Mouse (Mus musculus) heart, embryonic 16.5 days (tissue): Measurements from ENCODE around the gene Plxna2. TPM values are rescaled to one million over a fixed set of nuclear protein-coding genes. Genes with fewer than 3 reads are reported as not detected.
A peak's percentile ranks its signal among the peaks of the same experiment; 100 is the strongest.

Source experiments
- ATAC-seq: fragments of 200-750 bp; cut with Nextera tagmentation; replicated peaks from 2 replicates; pipeline ENCODE4 v1.8.0; 2017; ENCODE audit warnings: moderate number of reproducible peaks; ENCODE audit not compliant: insufficient read depth, low FRiP score; ENCODE audit errors: extremely low read depth
- H3K27ac ChIP-seq: fragments of 300-500 bp; sonication (generic); 2 replicates; pipeline ENCODE4 v1.5.1; 2014; ENCODE audit warnings: mild to moderate bottlenecking, low read length, control low read depth, moderate library complexity
- H3K27me3 ChIP-seq: fragments of 300-500 bp; sonication (generic); 2 replicates; pipeline ENCODE4 v1.6.1; 2014; ENCODE audit warnings: low read length, mixed read lengths; ENCODE audit not compliant: control insufficient read depth, insufficient read depth
- H3K36me3 ChIP-seq: fragments of 300-500 bp; sonication (generic); 2 replicates; pipeline ENCODE4 v1.6.1; 2014; ENCODE audit not compliant: control insufficient read depth, insufficient read depth
- H3K4me1 ChIP-seq: fragments of 300-500 bp; sonication (generic); 2 replicates; pipeline ENCODE4 v1.6.1; 2014; ENCODE audit warnings: low read length, mixed read lengths; ENCODE audit not compliant: control insufficient read depth, insufficient read depth
- H3K4me2 ChIP-seq: fragments of 300-500 bp; sonication (generic); 2 replicates; pipeline ENCODE4 v1.6.1; 2014; ENCODE audit warnings: low read depth, mild to moderate bottlenecking, control low read depth, low read length
- H3K4me3 ChIP-seq: fragments of 300-500 bp; sonication (generic); 2 replicates; pipeline ENCODE4 v1.5.1; 2014; ENCODE audit warnings: mild to moderate bottlenecking, control low read depth, low read length
- H3K9ac ChIP-seq: fragments of 300-500 bp; sonication (generic); 2 replicates; pipeline ENCODE4 v1.6.1; 2014; ENCODE audit warnings: low read length, control low read depth
- H3K9me3 ChIP-seq: fragments of 300-500 bp; sonication (generic); replicated peaks from 2 replicates; pipeline ENCODE4 v1.6.1; 2016; ENCODE audit warnings: low read length; ENCODE audit not compliant: control insufficient read depth
- WGBS: fragments of 180-500 bp; shearing (Covaris S2); extraction: QIAGEN DNeasy Blood & Tissue Kit; methylation state at CpG from one replicate; pipeline ENCODE4 v1.1.7; 2014; 5-methylcytosine and 5-hydroxymethylcytosine counted together
- polyA plus RNA-seq: library from polyadenylated mRNA; unstranded; fragments of >200 nt; fragmentation: Nextera tagmentation; extraction: Ambion mirVana; gene quantifications from 2 replicates; pipeline ENCODE4 v1.2.1, GENCODE M21; 2015

Gene Plxna2
- polyA plus RNA-seq, 1 experiment from 2014 or later: 5.2 TPM

GRCm38 (mm10) chr1:194620245-194620991 lies 2.4 kb downstream of the Plxna2 start:
- Histone ChIP-seq H3K27me3 (no peaks in the 10 kb centered on the region), H3K4me3 (peak overlapping the region; percentile 91), H3K4me1 (peaks cover 44% of the 10 kb centered on the region), H3K36me3 (no peaks in the 10 kb centered on the region), H3K9ac (peak overlapping the region; percentile 93), H3K27ac (peak overlapping the region; percentile 96), H3K4me2 (peak overlapping the region; percentile 92), H3K9me3 (no peaks in the 10 kb centered on the region)
- WGBS: under 1% methylated on average over 55 of the region's 56 CpGs
- peak; percentile 44 for ATAC-seq

DNA sequence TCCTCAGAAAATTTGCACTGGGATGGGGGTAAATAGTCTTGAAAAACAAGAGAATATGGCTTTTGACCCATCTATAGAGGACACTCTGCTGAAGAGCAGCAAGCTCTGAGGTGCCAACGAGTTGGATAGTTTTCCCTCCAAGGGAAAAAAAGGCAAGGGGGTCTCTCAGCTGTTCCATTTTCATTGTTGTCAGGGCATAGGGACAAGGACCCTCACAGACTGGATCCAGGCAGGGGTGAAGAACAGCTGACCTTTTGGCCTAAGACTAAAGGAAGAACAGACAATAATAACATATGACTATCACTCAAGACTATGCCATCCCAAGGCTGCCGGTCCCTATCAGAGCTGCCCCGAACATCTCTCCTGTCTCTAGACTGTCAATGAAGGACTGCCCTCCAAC lies 4.2 kb downstream of the Plxna2 start:
- 65% methylated on average over 3 of the region's 3 CpGs for WGBS
- peak overlapping the region; percentile 34; the same call in 1 of the 2 replicates for H3K27ac ChIP-seq
- no peaks in the 10 kb centered on the region for H3K27me3 ChIP-seq
- ATAC-seq: no peak
- H3K9me3 ChIP-seq: no peaks in the 10 kb centered on the region
- H3K9ac ChIP-seq: peak overlapping the region; percentile 49
- peak overlapping the region; percentile 91 for H3K4me3 ChIP-seq
- H3K4me2 ChIP-seq: peak overlapping the region; percentile 92
- peaks cover 58% of the 10 kb centered on the region for H3K4me1 ChIP-seq
- H3K36me3 ChIP-seq: no peaks in the 10 kb centered on the region

GRCm38 (mm10) chr1:194622677-194623076 lies 4.7 kb downstream of the Plxna2 start:
- no peak overlapping the region for H3K4me3 ChIP-seq
- 34% methylated on average over 2 of the region's 2 CpGs for WGBS
- no peak for ATAC-seq
- no peak overlapping the region; the same call in 1 of the 2 replicates for H3K9ac ChIP-seq
- no peaks in the 10 kb centered on the region for H3K27me3 ChIP-seq
- peak overlapping the region; percentile 34; the same call in 1 of the 2 replicates for H3K27ac ChIP-seq
- H3K36me3 ChIP-seq: no peaks in the 10 kb centered on the region
- peaks cover 63% of the 10 kb centered on the region for H3K4me1 ChIP-seq
- H3K9me3 ChIP-seq: no peaks in the 10 kb centered on the region
- peak overlapping the region; percentile 92 for H3K4me2 ChIP-seq

DNA sequence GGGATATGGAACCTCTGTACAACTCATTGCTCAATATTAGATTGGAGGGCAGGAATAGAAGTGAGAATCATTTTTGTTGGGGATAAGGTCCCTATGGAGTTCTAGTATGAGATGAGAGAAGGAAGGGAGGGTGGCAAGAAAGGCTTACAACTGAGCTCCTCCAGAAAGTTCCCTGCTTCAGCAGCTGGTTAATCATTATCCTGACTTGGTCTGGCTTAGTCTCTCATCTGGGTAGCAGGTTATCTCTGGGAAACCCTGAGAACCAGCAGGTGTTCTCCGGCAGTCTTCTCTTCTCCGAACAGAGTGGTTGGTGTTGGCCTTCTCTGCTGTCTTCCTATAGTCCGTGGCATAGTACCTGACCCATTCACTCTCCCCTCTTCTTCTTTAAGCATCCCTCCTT lies 5.6 kb downstream of the Plxna2 start:
- peaks cover 71% of the 10 kb centered on the region for H3K4me1 ChIP-seq

DNA sequence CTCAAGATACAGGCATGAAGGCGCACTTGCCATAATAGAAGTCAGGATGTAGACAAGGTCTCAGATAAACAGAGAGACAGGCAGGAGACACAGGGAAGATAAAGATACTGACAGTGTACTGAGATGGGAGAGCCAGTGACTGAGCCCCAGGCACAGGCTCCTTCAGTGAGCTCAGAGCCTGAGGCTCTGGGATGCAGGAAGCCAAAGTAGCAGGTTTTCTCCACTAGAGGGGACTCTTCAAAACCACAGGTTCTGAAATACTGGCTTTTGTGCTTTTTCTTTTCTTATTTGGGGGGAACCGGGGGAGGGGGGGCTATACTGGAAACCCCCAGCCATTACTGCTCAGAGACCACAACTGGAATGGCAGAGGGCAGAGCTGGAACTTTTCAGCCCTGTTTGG lies 6.4 kb downstream of the Plxna2 start:
- no peaks in the 10 kb centered on the region for H3K9me3 ChIP-seq
- 44% methylated on average over 2 of the region's 2 CpGs for WGBS
- 0 out of 2 replicates have a peak overlapping the region, but pooled peaks have one; percentile 17 for H3K9ac ChIP-seq
- no peak overlapping the region for H3K4me3 ChIP-seq
- ATAC-seq: no peak
- no peak overlapping the region for H3K27ac ChIP-seq
- no peaks in the 10 kb centered on the region for H3K27me3 ChIP-seq
- no peaks in the 10 kb centered on the region for H3K36me3 ChIP-seq
- H3K4me2 ChIP-seq: no peak overlapping the region
- H3K4me1 ChIP-seq: peaks cover 77% of the 10 kb centered on the region

More for the DNA sequence above, 5.6 kb downstream of the Plxna2 start:
- Histone ChIP-seq H3K4me3 (no peak overlapping the region), H3K27me3 (no peaks in the 10 kb centered on the region), H3K9me3 (no peaks in the 10 kb centered on the region), H3K27ac (no peak overlapping the region), H3K9ac (no peak overlapping the region), H3K36me3 (no peaks in the 10 kb centered on the region), H3K4me2 (no peak overlapping the region)
- ATAC-seq: no peak
- WGBS: 93% methylated on average over 3 of the region's 3 CpGs

DNA sequence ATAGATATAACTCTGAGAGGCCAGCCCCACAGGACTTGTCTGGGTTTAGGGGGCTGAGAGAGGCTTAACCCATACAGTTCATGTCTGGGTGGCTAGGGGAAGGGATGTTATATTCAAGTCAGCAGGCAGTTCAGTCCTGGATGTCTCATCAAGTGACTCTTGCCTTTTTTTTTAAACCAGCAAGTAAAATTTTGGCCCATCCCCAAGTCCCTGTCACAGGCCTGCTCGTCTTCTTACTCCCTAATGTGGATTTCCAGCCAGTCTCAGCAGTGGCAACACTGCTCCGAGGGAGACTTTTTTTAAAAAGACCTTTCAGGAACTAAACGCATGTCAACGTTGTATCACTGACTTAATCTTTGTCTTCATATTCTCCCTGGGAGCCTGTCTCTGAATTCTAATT lies 7.0 kb downstream of the Plxna2 start:
- no peak overlapping the region for H3K27ac ChIP-seq
- no peak overlapping the region for H3K4me3 ChIP-seq
- 0 out of 2 replicates have a peak overlapping the region, but pooled peaks have one; percentile 17 for H3K9ac ChIP-seq
- no peaks in the 10 kb centered on the region for H3K36me3 ChIP-seq
- peaks cover 81% of the 10 kb centered on the region for H3K4me1 ChIP-seq
- no peaks in the 10 kb centered on the region for H3K9me3 ChIP-seq
- H3K4me2 ChIP-seq: no peak overlapping the region
- no peaks in the 10 kb centered on the region for H3K27me3 ChIP-seq
- 44% methylated on average over 4 of the region's 4 CpGs for WGBS
- no peak for ATAC-seq

DNA sequence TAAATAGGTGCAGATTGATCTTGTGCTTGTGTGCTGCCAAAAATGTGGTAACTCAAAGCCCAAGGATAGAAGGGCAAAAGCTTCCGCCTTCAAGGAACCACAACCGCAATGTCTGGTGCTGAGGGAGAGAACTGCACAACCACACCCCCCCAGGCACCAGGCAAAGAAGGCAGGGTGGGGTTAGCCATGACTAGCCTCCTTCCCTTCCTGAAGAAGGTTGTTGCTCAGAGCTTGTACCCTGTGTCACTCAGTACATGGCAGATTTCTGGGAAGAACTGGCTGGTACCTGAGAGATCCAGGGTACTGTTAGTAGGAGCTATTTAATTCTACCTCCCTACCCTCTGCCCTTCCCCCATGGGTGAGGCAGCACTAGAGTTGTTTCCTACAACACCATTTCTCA lies 8.1 kb downstream of the Plxna2 start:
- Histone ChIP-seq H3K4me1 (peaks cover 87% of the 10 kb centered on the region), H3K36me3 (no peaks in the 10 kb centered on the region), H3K4me3 (no peak overlapping the region), H3K9ac (no peak overlapping the region), H3K4me2 (no peak overlapping the region), H3K27me3 (no peaks in the 10 kb centered on the region), H3K9me3 (no peaks in the 10 kb centered on the region), H3K27ac (no peak overlapping the region)
- no peak for ATAC-seq
- 83% methylated on average over 2 of the region's 2 CpGs for WGBS

DNA sequence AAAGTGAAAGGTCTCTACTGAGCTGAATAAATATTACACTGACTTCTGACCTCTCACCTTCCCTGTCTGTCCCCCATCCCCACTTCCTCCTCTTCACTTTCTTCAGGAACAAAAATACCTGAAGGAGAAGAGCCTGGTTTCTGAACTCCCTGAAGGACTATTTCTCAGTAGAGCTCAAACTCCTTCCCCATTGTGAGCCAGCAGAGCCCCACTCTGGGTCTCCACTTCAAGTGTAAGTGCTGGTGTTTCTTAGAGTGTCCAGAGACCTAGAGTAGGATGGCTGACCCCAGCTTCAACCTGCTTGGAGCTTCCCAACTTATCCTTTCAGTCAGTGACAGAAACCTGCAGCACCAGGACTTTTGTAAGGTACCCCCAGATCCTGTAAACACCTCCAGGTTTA lies 9.3 kb downstream of the Plxna2 start:
- no peaks in the 10 kb centered on the region for H3K9me3 ChIP-seq
- H3K4me3 ChIP-seq: no peak overlapping the region
- ATAC-seq: no peak
- H3K27ac ChIP-seq: no peak overlapping the region
- H3K36me3 ChIP-seq: no peaks in the 10 kb centered on the region
- H3K4me2 ChIP-seq: no peak overlapping the region
- peaks cover 79% of the 10 kb centered on the region for H3K4me1 ChIP-seq
- no peak overlapping the region for H3K9ac ChIP-seq
- H3K27me3 ChIP-seq: no peaks in the 10 kb centered on the region

- Histone ChIP-seq H3K4me3 (no peak overlapping the region), H3K9me3 (no peaks in the 10 kb centered on the region), H3K27me3 (no peaks in the 10 kb centered on the region), H3K4me1 (peaks cover 72% of the 10 kb centered on the region), H3K9ac (0 out of 2 replicates have a peak overlapping the region, but pooled peaks have one; percentile 16), H3K4me2 (no peak overlapping the region), H3K36me3 (no peaks in the 10 kb centered on the region), H3K27ac (peak overlapping the region; percentile 24; the same call in 1 of the 2 replicates)
- no peak for ATAC-seq
- WGBS: 71% methylated on average over 2 of the region's 2 CpGs
Measured at GRCm38 (mm10) chr1:194629135-194629689, 11.2 kb downstream of the Plxna2 start.
